Mouse (Mus musculus): ENCODE results near the gene Stx19. TPM values are rescaled to one million over a fixed set of nuclear protein-coding genes. Genes with fewer than 3 reads are reported as not detected.

The Stx19 gene
- 0.40 and 0.48 TPM in 2 replicates for polyA plus RNA-seq (2015; fragmentation: Nextera tagmentation; extraction: Ambion mirVana)

GRCm38 (mm10) chr16:62814491-62814890, at the start of gene Stx19:
TSS of gene Stx19 (plus strand) at chr16:62814676.
- H3K27me3 ChIP-seq = no peaks in the 10 kb centered on the region
- H3K9ac ChIP-seq = no peak within 1 kb of the TSS
- no peak for ATAC-seq (replicated peaks; ENCODE audit: low FRiP score)
- no peaks in the 10 kb centered on the region for H3K4me1 ChIP-seq
- WGBS = 83% methylated on average over 5 of the region's 5 CpGs
- H3K9me3 ChIP-seq (replicated peaks) = no peaks in the 10 kb centered on the region
- H3K4me3 ChIP-seq (replicated peaks) = no peak within 1 kb of the TSS
- H3K4me2 ChIP-seq = no peak within 1 kb of the TSS
- peaks cover 7% of the 10 kb centered on the region; the same call in 1 of the 2 replicates for H3K36me3 ChIP-seq
- no peak within 1 kb of the TSS for H3K27ac ChIP-seq

- Histone ChIP-seq H3K27me3 (no peaks in the 10 kb centered on the region), H3K9ac (no peak overlapping the region), H3K4me1 (no peaks in the 10 kb centered on the region), H3K36me3 (peaks cover 8% of the 10 kb centered on the region), H3K4me2 (no peak overlapping the region), H3K4me3 (replicated peaks) (no peak overlapping the region), H3K9me3 (replicated peaks) (no peaks in the 10 kb centered on the region), H3K27ac (no peak overlapping the region)
- no peak for ATAC-seq (replicated peaks; ENCODE audit: low FRiP score)
- WGBS = 84% methylated on average over 4 of the region's 4 CpGs
Observed at GRCm38 (mm10) chr16:62773462-62773861, 41.0 kb upstream of the Stx19 start.

GRCm38 (mm10) chr16:62776034-62776433, 38.4 kb upstream of the Stx19 start:
- Histone ChIP-seq H3K4me3 (replicated peaks) (no peak overlapping the region), H3K4me1 (no peaks in the 10 kb centered on the region), H3K36me3 (peaks cover 8% of the 10 kb centered on the region), H3K9me3 (replicated peaks) (no peaks in the 10 kb centered on the region), H3K9ac (no peak overlapping the region), H3K27ac (no peak overlapping the region), H3K4me2 (no peak overlapping the region), H3K27me3 (no peaks in the 10 kb centered on the region)
- WGBS = 92% methylated on average over 11 of the region's 11 CpGs
- no peak for ATAC-seq (replicated peaks; ENCODE audit: low FRiP score)

GRCm38 (mm10) chr16:62778282-62778681, 36.2 kb upstream of the Stx19 start:
- Histone ChIP-seq H3K9ac (no peak overlapping the region), H3K27me3 (no peaks in the 10 kb centered on the region), H3K36me3 (peaks cover 8% of the 10 kb centered on the region), H3K9me3 (replicated peaks) (no peaks in the 10 kb centered on the region), H3K4me3 (replicated peaks) (no peak overlapping the region), H3K4me2 (no peak overlapping the region), H3K27ac (no peak overlapping the region), H3K4me1 (no peaks in the 10 kb centered on the region)
- peak; percentile 50; the same call in 1 of the 2 replicates for ATAC-seq (replicated peaks; ENCODE audit: low FRiP score)
- 42% methylated on average over 10 of the region's 10 CpGs for WGBS

GRCm38 (mm10) chr16:62782229-62782628, 32.2 kb upstream of the Stx19 start:
- no peaks in the 10 kb centered on the region for H3K36me3 ChIP-seq
- H3K4me2 ChIP-seq = no peak overlapping the region
- peaks cover 14% of the 10 kb centered on the region; the same call in 1 of the 2 replicates for H3K4me1 ChIP-seq
- H3K4me3 ChIP-seq (replicated peaks) = no peak overlapping the region
- H3K27me3 ChIP-seq = no peaks in the 10 kb centered on the region
- no peak for ATAC-seq (replicated peaks; ENCODE audit: low FRiP score)
- 64% methylated on average over 5 of the region's 5 CpGs for WGBS
- no peaks in the 10 kb centered on the region for H3K9me3 ChIP-seq (replicated peaks)
- H3K9ac ChIP-seq = no peak overlapping the region
- no peak overlapping the region for H3K27ac ChIP-seq

- peak within 1 kb of the TSS; percentile 68 for H3K4me2 ChIP-seq
- peak within 1 kb of the TSS; percentile 68 for H3K4me3 ChIP-seq (replicated peaks)
- 5% methylated on average over 41 of the region's 41 CpGs for WGBS
- peaks cover 14% of the 10 kb centered on the region; the same call in 1 of the 2 replicates for H3K4me1 ChIP-seq
- H3K27ac ChIP-seq = peak within 1 kb of the TSS; percentile 93
- H3K9ac ChIP-seq = peak within 1 kb of the TSS; percentile 84
- peak; percentile 99 for ATAC-seq (replicated peaks; ENCODE audit: low FRiP score)
- no peaks in the 10 kb centered on the region for H3K27me3 ChIP-seq
- no peaks in the 10 kb centered on the region for H3K36me3 ChIP-seq
- no peaks in the 10 kb centered on the region for H3K9me3 ChIP-seq (replicated peaks)
Observed at GRCm38 (mm10) chr16:62786621-62787331, 27.7 kb upstream of the Stx19 start, which contains the start of gene Nsun3. TSS of gene Nsun3 (minus strand) at chr16:62786818.

- Histone ChIP-seq H3K4me1 (no peaks in the 10 kb centered on the region), H3K36me3 (peaks cover 22% of the 10 kb centered on the region), H3K4me3 (replicated peaks) (no peak overlapping the region), H3K9ac (no peak overlapping the region), H3K27ac (no peak overlapping the region), H3K27me3 (no peaks in the 10 kb centered on the region), H3K9me3 (replicated peaks) (no peaks in the 10 kb centered on the region), H3K4me2 (no peak overlapping the region)
- WGBS = 77% methylated on average over 1 of the region's 1 CpGs
- ATAC-seq (replicated peaks; ENCODE audit: low FRiP score) = no peak
Observed at GRCm38 (mm10) chr16:62796608-62797007, 17.9 kb upstream of the Stx19 start.

- 95% methylated on average over 3 of the region's 3 CpGs for WGBS
- ATAC-seq (replicated peaks; ENCODE audit: low FRiP score) = no peak
- H3K4me3 ChIP-seq (replicated peaks) = no peak overlapping the region
- no peaks in the 10 kb centered on the region for H3K4me1 ChIP-seq
- H3K27ac ChIP-seq = no peak overlapping the region
- H3K4me2 ChIP-seq = no peak overlapping the region
- no peak overlapping the region for H3K9ac ChIP-seq
- H3K36me3 ChIP-seq = peaks cover 30% of the 10 kb centered on the region
- no peaks in the 10 kb centered on the region for H3K9me3 ChIP-seq (replicated peaks)
- no peaks in the 10 kb centered on the region for H3K27me3 ChIP-seq
Observed at GRCm38 (mm10) chr16:62798808-62799207, 15.7 kb upstream of the Stx19 start.

GRCm38 (mm10) chr16:62799426-62799825, 15.1 kb upstream of the Stx19 start:
- H3K9me3 ChIP-seq (replicated peaks) = no peaks in the 10 kb centered on the region
- no peaks in the 10 kb centered on the region for H3K27me3 ChIP-seq
- no peaks in the 10 kb centered on the region for H3K4me1 ChIP-seq
- H3K9ac ChIP-seq = no peak overlapping the region
- H3K36me3 ChIP-seq = peaks cover 31% of the 10 kb centered on the region
- H3K27ac ChIP-seq = no peak overlapping the region
- no peak overlapping the region for H3K4me2 ChIP-seq
- no peak overlapping the region for H3K4me3 ChIP-seq (replicated peaks)
- ATAC-seq (replicated peaks; ENCODE audit: low FRiP score) = no peak
- 90% methylated on average over 4 of the region's 4 CpGs for WGBS

- Histone ChIP-seq H3K27ac (no peak overlapping the region), H3K4me2 (no peak overlapping the region), H3K4me1 (no peaks in the 10 kb centered on the region), H3K27me3 (no peaks in the 10 kb centered on the region), H3K9ac (no peak overlapping the region), H3K4me3 (replicated peaks) (no peak overlapping the region), H3K9me3 (replicated peaks) (no peaks in the 10 kb centered on the region), H3K36me3 (peaks cover 34% of the 10 kb centered on the region)
- 85% methylated on average over 3 of the region's 3 CpGs for WGBS
- ATAC-seq (replicated peaks; ENCODE audit: low FRiP score) = no peak
Observed at GRCm38 (mm10) chr16:62799839-62800238, 14.6 kb upstream of the Stx19 start.

- Histone ChIP-seq H3K4me1 (peaks cover 5% of the 10 kb centered on the region; the same call in 1 of the 2 replicates), H3K4me2 (no peak overlapping the region), H3K9me3 (replicated peaks) (no peaks in the 10 kb centered on the region), H3K27ac (no peak overlapping the region), H3K27me3 (no peaks in the 10 kb centered on the region), H3K4me3 (replicated peaks) (no peak overlapping the region), H3K9ac (no peak overlapping the region), H3K36me3 (peaks cover 28% of the 10 kb centered on the region)
- ATAC-seq (replicated peaks; ENCODE audit: low FRiP score) = no peak
- WGBS = 92% methylated on average over 3 of the region's 3 CpGs
Observed at GRCm38 (mm10) chr16:62804621-62805020, 9.9 kb upstream of the Stx19 start.

- H3K4me3 ChIP-seq (replicated peaks) = no peak overlapping the region
- WGBS = 55% methylated on average over 8 of the region's 8 CpGs
- 0 out of 2 replicates have a peak overlapping the region, but pooled peaks have one; percentile 27 for H3K27ac ChIP-seq
- no peaks in the 10 kb centered on the region for H3K9me3 ChIP-seq (replicated peaks)
- H3K27me3 ChIP-seq = no peaks in the 10 kb centered on the region
- H3K9ac ChIP-seq = no peak overlapping the region
- peak; percentile 86 for ATAC-seq (replicated peaks; ENCODE audit: low FRiP score)
- H3K36me3 ChIP-seq = peaks cover 22% of the 10 kb centered on the region; the same call in 1 of the 2 replicates
- peaks cover 5% of the 10 kb centered on the region; the same call in 1 of the 2 replicates for H3K4me1 ChIP-seq
- no peak overlapping the region for H3K4me2 ChIP-seq
Observed at GRCm38 (mm10) chr16:62807249-62807979, 7.1 kb upstream of the Stx19 start.
